Mouse (Mus musculus): ENCODE results near the gene Faf1. TPM values are rescaled to one million over a fixed set of nuclear protein-coding genes. Genes with fewer than 3 reads are reported as not detected.
A peak's percentile ranks its signal among the peaks of the same experiment; 100 is the strongest.

The Faf1 gene
- polyA plus RNA-seq, 2 experiments, result 7.3 to 16.6 TPM

DNA sequence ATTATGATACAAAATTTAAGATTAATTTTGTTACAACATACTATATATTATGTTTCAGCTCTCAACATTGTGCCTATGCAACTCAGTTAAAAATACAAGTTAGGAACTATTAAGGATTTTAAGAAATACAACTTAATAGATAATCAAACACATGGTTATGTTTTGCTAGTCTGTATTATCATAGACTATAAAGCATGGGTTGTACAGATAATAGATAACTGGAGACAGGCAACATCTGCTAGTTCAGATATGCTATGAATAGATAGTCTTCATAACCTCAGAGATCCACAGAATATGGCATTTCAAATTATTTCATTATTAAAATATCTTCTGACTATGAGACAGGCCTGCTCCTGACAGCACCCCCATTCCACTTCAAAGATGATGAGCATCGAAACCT, 329.7 kb downstream of the Faf1 start:
- Histone ChIP-seq H3K4me1 (replicated peaks; ENCODE audit: control insufficient read depth in 2 of 2, insufficient read depth in 2 of 2, low read length in 1 of 2) (no peaks in the 10 kb centered on the region), H3K9ac (replicated peaks) (no peak overlapping the region), H3K9me3 (ENCODE audit: control insufficient read depth, low read length) (no peaks in the 10 kb centered on the region), H3K36me3 (replicated peaks; ENCODE audit: control insufficient read depth, insufficient read depth, low read depth) (no peaks in the 10 kb centered on the region), H3K4me2 (ENCODE audit: low read depth) (no peak overlapping the region), H3K27me3 (ENCODE audit: control insufficient read depth, insufficient read depth, low read length) (no peaks in the 10 kb centered on the region), H3K27ac (no peak overlapping the region), H3K4me3 (ENCODE audit: insufficient read depth in 1 of 2, low read depth in 2 of 2, low read length in 2 of 2) (no peak overlapping the region)
- ATAC-seq (ENCODE audit: insufficient read depth) (no peak), DNase-seq (ENCODE audit: low read depth in 3 of 3, low spot score in 3 of 3) (no peak)
- TF ChIP-seq CTCF (IDR thresholded peaks at IDR 0.05; ENCODE audit: low read depth), result no peak
- TF ChIP-seq EP300 (IDR thresholded peaks at IDR 0.05; ENCODE audit: low read depth), result peak; percentile 18; the same call in 1 of the 2 replicates
- WGBS (ENCODE audit: insufficient replicate concordance), result 72% methylated on average over 1 of the region's 1 CpGs

Other genes starting within 250 kb of the Faf1 start
- 13.6 and 22.2 TPM in 2 replicates for gene Rnf11, start 191.9 kb upstream of the Faf1 start, polyA plus RNA-seq (2012; rRNA removed)
- 39.1 and 40.7 TPM in 2 replicates for gene Rnf11, start 191.9 kb upstream of the Faf1 start, polyA plus RNA-seq (2014; fragmentation: Nextera tagmentation; extraction: Ambion mirVana)
- not detected in 2 replicates for gene 4930522H14Rik, start 145.3 kb upstream of the Faf1 start, polyA plus RNA-seq (2012; rRNA removed)
- gene 4930522H14Rik, start 145.3 kb upstream of the Faf1 start, polyA plus RNA-seq (2014; fragmentation: Nextera tagmentation; extraction: Ambion mirVana), result not detected in 2 replicates
- gene Cdkn2c, start 9.4 kb upstream of the Faf1 start, polyA plus RNA-seq (2012; rRNA removed), result 10.2 and 15.1 TPM in 2 replicates
- 13.6 and 14.9 TPM in 2 replicates for gene Cdkn2c, start 9.4 kb upstream of the Faf1 start, polyA plus RNA-seq (2014; fragmentation: Nextera tagmentation; extraction: Ambion mirVana)

All from liver, embryonic 14.5 days (tissue).